Mouse (Mus musculus) spleen, postnatal 36 days (tissue): ENCODE measurements at regions not wholly inside any gene's neighbourhood (a gene's known extent, or its start where the extent isn't known, plus 50 kb on each side); places are given as distances from the start of the nearest gene placed in this dataset.

ENCODE experiments used
- DNase-seq, 2 experiments: peaks; one replicate each; pipeline ENCODE4 v3.0.0; 2022; ENCODE audit warnings: low spot score in 2 of 2, mixed read lengths in 1 of 2

DNA sequence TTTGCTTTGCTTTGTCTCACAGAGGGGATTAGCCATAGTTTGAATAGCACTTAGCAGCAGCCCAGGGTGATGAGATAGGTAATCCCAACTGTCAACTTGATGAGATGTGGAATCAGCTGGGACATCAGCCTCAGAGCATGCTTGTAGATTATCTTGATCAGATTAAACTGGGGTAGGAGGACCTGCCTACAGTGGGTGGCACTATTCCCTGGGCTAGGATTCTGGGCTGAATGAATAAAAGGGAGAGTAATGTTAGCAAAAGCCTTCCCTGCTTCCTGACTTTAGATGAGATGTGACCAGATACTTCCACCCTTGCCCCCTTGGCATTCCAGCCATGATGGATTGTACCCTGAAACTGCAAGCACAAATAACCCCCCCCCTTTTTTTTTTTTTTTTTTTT, 198.0 kb upstream of the Klf3 start:
- no peak for DNase-seq

DNA sequence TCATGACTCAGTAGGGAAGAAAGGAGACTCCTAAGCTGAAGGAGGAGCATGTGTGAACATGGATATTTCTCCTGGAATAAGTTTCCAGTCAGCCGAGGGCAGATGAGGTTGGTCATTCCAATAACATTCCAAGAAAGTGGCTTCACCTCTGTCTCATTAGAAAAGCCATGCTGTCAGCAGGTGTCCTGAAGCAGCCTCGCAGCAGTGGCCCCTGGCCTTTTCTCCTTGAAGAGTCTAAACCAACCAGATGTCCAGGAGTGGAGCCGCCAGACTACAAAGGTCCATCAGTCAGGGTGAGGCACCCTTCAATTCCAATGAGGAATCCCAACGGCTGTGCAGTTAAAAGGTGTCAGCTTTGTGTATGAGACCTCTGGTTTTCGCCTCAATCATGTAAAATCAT, 197.2 kb upstream of the Klf3 start:
- no peak for DNase-seq

DNA sequence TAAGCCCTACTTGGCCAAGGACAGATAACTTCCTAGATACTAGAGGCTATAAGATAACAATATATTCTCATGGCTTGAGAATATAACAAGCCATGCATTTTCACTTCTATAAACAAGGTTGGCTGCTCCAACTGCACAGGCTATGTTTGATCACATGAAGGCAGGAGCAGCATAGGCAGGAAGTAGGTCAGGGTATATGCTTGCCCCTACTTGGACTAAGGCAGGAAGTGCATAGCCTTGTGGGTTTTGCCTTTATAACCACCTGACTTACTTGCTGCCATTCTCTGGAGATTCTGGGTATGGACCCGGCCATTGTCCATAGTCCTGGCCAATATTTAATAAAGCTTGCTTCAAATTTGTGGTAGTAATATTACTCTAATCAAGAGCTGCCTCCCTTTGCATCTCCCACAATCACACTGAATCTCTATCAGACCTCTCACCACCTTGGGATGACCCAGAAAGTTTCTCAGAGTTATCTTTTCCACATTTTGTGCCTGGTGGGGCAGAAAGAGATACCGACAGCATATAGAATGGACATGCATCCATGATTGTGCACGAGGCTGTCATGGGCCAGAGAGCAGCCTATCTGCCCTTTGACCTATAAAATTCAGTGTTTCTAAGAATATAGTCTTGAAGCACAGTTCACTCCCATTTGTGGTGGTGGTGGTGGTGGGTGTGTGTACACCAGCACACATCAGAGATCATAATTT, 193.7 kb upstream of the Klf3 start:
- peak; percentile 24 to 31 for DNase-seq

DNA sequence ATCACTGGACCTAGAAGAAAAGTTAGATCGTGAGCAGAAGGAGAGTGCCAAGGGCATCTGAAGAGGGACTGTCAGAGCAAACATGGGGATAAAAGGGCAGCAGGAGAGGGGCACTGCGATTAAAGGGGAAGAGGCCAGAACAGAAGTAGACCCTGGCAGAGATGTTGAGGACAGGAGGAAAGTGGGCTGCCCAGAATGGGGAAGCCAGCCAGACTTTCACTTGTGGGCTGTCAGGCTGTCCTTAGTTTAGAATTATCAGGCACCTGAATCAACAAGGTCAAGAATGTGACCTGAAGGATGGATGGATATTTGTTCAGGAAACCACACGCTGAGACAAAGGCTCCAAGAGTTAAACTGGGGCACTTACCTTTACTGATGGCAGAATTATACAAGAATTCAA, 193.0 kb upstream of the Klf3 start:
- no peak for DNase-seq

DNA sequence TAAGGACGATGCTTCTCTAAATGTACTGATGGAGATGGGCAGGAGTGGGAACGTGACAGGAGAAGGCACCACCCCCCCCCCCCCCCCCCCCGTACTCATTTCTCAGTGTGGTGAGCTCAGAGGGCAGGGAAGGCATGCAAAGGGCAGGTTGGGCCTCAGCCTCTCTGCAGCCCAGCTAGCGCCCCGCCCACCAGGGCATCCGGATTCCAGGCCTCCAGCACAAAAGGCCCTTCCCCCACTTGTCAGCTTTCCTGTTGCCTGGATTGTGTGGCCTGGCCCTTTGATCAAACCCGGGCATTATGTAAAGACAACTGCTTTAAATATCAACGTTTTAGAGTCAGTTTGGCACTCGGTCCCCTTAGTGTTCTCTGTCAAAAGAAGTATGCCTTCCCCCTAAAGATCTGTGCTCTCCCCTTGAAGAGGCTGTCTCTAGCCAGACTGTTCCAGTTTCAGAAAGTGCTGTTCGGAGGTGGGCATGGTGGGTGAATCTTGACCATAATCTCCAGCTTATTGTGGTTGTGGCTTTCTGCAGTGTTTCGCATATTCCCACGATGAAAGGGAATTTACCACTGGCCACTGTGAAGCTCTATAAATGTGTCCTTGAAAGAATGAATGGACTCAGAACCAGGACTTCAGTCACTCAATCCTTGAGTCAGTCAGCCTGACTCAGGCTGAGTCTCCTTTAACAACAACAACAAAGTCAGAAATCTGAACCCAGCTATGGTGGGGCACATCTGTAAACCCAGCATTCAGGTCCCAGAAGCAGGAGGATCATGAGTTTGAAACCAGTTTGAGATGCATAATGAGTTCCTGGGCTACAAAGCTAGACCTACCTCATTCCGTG, 192.4 kb upstream of the Klf3 start:
- peak; percentile 24 to 36 for DNase-seq

DNA sequence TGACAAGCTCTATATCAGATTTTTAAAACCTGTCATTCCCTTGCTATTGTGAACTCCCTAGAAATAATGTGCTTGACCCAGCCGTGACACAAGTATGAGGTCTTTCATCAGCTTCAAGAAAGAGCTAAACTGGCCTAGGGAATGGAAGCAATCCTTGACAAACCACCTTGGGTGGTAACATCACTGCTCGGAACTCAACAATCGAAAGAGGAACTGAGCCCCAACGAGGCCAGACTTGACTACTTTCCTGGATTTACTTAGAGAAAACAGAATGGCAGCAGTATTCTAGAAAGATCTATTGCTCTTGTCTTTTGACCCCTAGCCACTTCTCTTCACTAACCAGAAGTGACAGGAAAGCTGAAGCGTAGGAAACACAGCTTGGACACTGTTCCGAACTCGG, 191.2 kb upstream of the Klf3 start:
- peak in 1 of 2 experiments; percentile 40 for DNase-seq

DNA sequence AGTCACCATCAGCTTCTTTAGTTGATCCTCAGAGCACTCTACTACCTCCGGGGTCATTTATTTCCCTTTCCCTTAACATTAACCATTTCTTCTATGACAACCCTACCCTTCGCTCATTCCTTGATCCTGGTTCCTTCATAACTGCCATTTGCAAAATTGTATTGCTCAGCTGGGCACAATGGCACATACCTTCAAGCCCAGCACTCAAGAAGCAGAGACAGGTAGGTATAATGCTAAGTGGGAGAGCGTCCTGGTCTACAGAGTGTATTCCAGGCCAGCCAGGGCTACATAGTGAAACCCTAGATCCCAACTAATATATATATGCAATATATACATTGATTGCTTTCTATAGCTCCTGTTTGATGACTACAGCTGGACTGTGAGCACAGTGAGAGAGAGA, 189.5 kb upstream of the Klf3 start:
- no peak for DNase-seq

DNA sequence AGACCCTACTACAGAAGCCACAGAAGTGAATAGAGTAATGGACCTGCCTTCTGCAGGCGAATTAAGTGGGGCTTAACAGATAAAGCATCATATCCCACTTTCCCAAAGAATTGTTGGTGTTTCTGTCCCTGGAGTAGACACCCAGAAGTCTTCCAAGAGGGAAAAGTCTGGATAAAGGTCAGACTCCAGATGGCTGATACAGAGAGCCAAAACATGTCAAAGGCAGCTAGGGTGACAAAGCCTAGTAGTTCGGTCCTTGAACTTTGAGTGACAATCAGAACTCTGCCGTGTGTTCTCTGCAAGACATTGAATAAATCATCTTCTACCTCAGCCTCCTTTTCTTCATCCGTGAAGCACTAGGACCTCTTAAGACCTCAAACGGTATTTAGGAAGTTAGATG, 185.1 kb upstream of the Klf3 start:
- no peak for DNase-seq

DNA sequence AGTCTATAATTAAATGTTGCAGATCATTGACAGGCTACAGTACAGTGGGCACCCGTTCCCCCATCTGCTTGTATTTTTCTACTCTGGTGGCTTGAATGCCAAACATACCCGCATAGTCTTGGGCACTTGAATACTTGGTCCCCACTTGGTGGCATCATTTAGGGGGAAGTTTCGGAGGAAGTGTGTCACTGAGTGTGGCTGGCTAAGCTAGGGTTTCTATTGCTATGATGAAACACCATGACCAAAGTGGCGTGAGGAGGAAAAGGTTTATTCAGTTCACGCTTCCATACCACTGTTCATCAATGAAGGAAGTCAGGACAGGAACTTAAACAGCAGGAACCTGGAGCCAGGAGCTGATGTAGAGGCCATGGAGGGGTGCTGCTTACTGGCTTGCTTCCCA, 183.4 kb upstream of the Klf3 start:
- DNase-seq = no peak

DNA sequence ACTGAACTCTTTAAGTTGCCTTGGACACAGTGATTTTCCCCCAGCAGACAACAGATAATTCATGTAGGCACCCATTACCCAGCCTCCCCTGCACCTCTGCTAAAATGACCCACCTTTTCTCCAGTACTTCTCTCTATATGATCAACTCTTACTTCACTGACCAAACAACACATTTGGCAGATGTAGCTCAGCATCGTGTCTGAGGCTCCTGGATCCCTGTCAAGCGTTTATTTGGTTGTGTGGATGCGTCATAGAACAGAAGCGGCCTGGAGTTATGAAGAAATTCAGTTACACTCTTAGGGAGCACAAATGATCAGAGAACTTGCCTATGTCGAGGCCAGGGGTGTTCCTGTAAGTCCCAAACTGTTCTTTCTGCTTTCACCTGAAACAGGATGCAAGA, 182.5 kb upstream of the Klf3 start:
- DNase-seq = no peak

DNA sequence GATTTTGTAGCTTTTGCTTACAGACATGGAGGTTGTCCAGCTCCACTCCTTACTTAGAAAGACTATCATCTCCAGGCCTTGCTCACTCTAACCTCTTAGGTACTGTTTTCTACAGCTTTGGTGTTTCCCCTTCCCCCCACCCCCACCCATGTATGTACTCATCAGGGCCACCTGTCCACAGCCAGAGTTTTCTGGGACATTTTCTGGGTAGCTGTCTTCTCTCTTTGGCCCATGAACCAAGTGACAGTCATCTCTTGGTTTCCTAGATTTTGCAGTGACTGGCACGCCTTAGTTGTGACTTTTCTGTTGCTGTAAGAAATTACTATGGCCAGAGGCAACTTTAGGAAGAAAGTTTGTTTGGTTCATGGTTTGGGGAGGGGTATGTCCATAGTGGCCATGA, 181.8 kb upstream of the Klf3 start:
- DNase-seq = no peak

DNA sequence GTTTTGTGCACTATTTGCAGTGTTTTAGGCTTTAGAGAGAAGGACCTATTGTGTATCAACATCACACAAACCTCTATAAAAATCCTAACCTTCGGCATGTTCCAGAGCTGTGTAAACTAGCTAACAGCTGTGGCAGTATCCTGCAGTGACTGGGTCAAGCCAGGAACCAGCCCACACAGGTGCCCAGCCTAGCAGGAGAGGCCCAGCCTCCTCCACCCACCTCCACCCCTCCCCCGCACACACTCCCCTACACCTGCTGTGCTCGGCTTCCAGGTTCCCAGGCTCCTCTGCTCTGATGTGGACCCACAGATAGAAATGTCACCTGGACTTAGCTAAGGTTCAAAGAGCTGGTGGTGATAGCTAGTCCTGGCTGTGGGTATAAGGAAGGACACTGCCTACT, 179.5 kb upstream of the Klf3 start:
- DNase-seq = no peak

DNA sequence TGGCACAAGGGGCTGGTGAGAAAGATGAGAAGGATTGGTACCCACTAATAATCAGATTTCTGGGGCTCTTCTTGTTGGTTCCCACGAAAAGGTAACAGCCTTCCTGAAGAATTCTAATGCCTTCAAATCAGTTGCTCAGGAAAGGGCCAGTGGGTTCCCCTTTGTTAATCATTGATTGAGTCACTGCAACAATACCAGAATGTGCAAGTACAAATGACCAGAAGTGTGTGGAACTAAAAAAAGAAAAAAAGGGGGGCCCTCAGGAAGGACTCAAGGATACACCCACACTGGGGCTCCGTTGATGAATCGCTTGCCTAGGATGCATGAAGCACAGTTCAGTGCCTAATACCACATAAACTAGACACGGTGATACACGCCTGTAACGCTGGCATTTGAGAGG, 179.0 kb upstream of the Klf3 start:
- no peak for DNase-seq

DNA sequence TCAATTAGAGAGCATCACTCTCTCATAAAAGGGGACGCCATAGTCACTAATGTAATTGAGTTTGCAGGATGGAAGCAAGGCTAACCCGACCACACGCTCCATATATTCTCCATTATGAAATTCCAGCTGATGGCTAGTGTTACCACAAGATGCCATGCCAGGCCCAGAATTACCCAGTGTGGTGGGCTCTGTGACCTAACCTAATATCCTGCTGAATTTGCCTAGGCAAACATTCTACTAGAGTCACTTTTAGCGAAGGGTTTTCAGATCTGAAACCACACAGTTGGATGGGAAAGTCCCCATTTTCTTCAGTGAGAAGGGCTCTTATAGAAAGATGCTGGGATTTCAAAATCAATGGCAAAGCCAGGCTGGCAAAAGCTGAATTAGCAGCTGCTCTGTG, 177.8 kb upstream of the Klf3 start:
- DNase-seq = peak; percentile 8 to 28

DNA sequence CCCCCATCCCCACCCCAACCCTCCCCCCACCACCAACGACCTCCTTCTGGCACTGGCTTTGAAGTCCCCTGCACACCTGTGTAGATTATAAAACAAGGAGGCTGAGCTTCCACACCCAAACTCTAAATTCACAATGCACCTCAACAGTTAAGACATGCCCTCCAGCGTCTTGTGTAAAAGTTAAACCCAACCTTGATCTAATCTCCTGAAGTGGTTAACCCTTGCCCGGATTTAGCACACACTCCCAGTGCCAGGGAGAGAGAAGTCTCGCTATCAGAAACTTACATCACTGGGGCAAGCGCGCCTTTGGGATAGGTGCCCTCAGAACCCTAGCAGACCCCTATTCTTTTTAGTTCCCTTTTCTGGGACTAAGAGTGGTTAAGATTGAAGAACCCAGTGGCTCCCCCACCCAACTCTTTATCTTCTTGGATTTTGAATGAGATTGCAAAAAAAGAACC, 177.3 kb upstream of the Klf3 start:
- no peak for DNase-seq

DNA sequence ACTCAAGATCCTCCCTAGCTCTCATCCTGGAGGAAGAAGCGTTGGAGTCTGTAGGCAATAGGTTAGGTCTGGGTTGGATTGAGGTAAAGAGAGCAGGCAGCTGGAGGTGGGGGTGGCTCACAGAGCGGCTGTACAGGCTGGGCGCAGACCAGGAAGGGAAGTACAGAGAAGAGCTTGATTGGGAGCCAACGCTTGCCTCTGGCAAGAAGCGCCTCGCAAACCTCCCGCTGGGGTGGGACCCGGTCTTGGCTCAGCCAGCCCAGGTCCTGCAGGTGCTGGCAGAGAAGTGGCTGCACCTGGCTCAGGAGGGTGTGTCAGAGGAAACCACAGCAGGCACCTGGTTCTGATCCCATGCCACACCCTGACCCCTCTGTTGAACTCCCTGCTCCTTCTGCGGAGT, 176.8 kb upstream of the Klf3 start:
- peak; percentile 42 to 47 for DNase-seq

DNA sequence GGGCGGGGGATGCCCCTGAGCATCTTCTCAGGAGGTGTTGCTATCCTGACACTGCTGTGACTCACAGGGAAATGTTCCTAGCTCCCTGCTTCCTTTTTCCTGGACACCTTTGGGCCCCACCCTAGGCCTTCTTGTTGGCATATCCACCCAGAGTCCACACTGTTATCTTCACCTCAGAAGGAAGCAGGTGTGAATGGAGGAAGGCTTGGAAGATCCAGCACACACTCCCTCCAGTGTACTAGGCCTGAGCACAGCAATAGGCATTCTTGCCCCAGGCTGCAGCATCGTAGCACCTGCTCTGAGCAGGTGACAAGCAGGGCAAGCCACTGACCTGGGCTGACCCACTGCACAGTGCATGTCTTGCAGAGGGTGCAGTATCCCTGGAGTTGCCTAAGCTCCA, 172.6 kb upstream of the Klf3 start:
- no peak for DNase-seq

DNA sequence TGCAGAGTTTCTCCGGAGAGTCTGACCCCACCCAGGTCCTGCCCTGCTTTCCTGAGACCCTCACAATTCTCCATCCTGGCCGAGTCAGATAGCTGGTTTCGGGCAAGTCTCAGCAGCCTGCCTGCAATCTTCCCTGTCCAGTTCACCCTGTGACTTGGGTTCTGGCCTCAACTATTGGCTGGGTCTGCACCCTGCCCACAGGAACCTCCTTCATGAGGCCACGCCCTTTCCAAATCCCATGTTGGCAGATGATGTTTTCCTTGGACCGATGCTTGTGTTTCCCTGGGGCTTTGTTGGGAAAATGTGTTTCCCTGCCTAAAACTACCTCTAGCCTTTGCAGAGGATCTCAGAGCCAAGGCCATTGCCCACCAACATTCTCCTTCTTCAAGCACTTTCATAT, 171.0 kb upstream of the Klf3 start:
- no peak for DNase-seq

DNA sequence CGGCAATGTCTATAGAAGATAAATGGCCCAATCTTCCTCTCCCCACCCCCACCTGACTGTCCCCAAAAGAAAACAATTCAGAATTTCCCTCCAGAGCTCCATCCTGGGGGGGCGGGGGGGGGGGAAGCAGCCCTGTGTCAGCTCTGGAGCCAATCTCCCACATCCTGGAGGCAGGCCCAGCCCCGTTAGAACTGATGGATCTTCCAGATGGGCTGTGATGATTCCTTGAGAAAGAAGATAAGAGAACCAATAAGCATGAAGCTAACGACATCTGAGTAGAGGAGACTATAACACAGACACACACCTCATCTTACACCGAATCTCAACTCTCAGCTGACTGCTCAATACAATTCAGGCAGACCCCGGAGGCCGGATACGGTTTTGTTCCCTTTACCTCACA, 169.2 kb upstream of the Klf3 start:
- no peak for DNase-seq

DNA sequence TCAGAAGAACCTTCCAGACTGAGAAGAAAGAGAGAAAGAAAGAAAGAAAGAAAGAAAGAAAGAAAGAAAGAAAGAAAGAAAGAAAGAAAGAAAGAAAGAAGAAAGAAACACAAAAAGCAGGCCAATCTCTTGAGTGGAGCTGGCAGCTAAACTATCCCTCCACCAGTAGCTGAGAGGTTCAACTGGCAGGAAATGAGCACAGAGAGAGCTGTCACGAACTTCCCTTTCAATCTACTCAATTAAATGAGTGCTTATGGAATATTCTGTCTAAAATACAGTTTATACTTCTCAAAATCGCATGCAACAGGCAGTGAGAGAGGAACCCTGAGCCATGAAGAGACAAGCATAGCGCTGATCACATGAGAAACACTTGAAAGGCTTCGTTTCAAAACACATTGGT, 168.5 kb upstream of the Klf3 start:
- DNase-seq = no peak

DNA sequence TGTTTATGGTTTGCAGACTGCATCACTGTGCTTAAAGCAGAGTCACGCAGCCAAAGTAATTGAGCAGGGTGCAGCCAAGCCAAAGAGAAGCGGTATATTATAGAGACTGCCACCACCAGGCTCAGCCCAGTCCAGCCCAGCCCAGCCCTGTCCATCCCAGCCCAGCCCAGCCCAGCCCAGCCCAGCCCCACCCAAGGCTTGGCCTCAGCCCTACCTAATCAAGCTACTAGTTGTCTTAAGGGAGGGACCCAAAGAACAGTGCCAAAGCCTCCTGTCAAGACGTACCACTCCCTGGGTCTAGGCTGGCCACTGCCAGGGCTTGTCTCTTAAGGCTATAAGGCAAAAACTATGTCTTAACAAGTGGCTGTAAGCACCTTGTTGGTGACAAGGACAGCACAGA, 166.9 kb upstream of the Klf3 start:
- peak; percentile 5 to 30 for DNase-seq

DNA sequence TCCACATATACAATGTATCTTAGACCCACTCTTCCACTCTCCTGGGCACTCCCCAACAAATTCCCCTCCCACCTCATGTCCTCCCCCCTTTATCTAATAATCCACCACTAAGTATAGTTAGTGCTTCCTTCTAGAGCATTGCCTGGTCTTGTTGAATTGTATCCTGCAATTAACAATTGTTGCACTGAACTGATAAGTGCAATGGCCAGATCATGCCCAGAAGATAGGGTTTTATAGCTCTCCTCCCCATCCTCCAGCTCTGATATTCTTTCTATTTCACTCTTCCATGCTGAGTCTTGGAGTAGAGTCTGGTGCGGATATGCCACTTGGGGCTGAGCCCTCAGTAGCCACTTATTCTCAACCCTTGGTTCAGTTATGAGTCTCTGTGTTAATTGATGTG, 159.6 kb upstream of the Klf3 start:
- no peak for DNase-seq

DNA sequence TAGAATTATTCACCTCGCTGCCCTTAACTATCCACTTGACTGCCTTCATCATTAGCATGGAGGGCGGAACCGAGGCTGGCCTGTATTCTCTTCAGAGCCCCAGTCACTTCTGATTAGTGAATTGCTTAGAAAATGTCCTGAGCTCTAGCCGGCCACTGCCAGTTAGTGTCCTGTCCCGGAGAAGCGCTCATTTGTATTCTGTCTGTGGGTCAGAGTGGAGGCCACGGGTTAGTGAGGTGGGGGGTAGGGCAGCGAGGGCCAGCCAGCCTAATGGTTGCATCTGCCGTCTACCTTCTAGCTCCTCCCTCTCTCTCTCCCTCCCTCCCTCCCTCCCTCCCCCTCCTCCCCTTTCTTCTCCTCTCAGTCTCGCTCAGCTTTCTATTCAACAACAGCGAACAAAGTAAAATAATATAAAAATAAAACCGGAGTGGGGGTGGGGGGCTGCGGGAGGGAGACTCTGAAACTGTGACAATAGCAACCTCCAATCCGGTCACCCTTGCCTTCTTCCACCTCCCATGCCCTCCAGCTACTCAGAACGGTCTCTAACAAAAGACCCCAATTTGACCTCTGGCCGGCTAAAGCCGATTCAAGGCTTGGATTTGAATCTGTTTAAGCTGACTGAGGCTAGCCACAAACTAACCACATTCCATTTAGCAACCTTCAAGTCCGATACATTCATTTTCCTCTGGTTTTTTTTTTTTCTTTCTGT, 155.6 kb upstream of the Klf3 start:
- DNase-seq = no peak
